Mouse (Mus musculus) ovary, postnatal 10 days (tissue): ENCODE data around the gene Umad1.
"Not testable (repeated sequence)": the region's sequence is repeated elsewhere in the genome, so short reads cannot be mapped to it uniquely, and the experiment has no call there.

Experiments used
- DNase-seq: peaks from one replicate; pipeline ENCODE4 v3.0.0; 2022; ENCODE audit warnings: low spot score

The Umad1 gene

GRCm38 (mm10) chr6:8316201-8316600 lies 57.1 kb downstream of the Umad1 start:
- DNase-seq = no peak

- DNase-seq = no peak
Measured at GRCm38 (mm10) chr6:8319591-8319990, 60.5 kb downstream of the Umad1 start.

DNA sequence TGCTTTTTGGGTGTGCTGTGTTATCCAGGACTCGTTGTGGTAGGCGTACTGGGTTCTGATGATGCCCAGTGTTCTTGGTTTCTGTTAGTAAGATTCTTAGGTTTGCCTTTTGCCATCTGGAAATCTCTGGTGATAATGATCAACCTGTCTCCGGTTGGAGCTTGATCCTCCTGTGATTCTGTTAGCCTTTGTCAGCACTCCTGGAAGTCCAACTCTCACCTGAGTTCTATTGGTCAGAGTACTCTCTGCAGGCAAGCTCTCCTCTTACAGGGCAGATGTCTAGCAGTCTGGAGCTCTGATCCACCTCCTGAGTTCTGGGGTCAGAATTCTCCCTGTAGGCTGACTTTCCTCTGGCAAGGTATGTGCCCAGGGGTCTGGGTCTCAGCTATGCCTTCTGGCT lies 72.4 kb downstream of the Umad1 start:
- not testable (repeated sequence) for DNase-seq

DNA sequence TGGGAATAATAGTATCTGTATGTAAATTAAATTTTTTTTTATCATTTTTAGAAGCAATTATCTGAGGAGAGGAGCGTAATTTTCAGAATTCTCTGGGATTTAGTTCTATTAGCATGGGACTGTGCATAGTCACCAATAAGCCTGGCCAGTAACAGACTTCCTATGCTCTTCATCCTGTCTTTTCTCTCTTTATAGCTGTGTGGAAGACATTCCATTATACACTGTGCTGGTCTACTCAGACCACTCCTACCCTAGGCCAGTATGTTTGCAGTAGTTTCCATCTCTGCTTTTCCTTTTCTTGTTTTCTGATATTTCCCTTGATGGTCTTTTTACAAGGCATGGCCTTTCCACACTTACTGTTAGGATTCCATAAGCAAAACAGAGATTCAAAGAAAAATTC lies 74.3 kb downstream of the Umad1 start:
- DNase-seq = no peak

GRCm38 (mm10) chr6:8336487-8337390 lies 77.7 kb downstream of the Umad1 start:
- DNase-seq = no peak

GRCm38 (mm10) chr6:8339453-8339852 lies 80.4 kb downstream of the Umad1 start:
- DNase-seq = no peak

- no peak for DNase-seq
Measured at GRCm38 (mm10) chr6:8343271-8343670, 84.2 kb downstream of the Umad1 start.

DNA sequence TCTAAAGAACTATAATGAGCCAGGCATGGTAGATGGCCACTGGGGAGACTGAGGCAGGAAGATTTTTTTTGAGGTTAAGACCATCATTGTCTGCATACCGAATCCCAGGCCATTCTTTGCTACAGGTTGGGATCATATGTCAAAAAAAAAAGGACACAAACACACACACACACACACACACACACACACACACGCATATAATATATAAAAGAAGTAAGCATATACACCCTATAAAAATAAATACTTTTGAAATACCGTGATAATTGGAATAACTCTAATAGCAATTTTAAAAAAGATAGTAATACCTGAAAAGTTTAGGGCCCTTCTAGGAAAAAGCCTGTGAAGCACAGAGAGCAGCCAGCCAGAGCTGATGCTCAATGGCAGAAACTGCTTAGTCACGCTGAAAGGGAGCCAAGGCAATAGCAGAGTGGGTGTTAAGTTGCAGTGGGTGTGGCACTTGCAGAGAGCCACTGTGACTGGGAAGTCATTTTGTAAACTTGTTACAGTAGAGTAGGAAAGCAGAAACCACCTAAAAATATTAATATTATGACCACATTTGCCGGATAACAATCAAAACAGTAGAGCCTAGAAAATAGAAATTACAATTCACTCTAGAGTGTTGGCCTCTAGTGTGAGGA lies 86.2 kb downstream of the Umad1 start:
- DNase-seq = no peak

- DNase-seq = no peak
Measured at GRCm38 (mm10) chr6:8347154-8347553, 88.1 kb downstream of the Umad1 start.

DNA sequence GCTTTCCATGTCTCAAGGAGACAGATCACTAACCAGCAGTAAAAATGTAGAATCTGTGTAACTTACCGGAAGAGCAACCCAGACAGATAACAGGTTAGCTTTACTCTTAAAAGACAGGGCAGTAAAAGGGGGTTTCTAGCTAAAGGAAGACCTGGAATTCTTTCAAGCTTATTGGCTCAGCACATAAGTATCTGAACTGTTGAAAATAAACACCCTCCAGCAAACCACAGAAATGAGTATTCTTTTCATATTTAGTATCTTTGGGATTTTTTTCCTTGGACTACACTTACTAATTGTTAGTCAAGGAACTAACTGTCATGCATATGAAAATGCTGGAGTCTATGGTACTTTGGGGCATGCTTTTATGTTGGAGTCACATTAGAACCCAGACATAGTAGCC lies 89.3 kb downstream of the Umad1 start:
- no peak for DNase-seq

DNA sequence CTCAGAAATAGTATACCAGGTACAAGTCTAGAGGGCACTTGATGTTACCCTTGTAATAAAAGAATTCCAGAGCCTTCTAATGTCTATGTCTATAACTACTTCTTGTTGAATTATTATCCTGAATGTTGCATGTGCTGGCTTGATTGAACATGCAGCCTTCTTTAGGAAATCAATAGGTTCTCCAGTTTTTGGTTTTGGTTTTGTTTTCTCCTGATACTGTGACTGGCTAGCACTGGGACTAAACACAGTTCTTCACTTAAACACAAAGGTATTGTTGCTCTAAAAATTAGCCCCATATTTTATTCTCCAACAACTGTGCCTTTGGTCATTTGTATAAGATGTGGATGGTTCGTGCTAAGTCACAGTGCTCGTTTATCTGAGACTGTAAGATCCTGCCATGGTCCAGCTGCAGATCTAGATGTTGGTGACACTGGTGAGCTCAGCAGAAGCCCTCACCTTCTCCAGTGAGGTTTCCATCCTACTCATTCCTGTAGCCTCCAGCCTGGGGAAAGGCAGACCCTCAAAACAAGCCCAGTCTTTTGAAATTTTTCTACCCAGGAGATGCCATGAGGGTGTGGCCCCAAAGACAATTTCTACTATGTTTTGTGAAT lies 90.1 kb downstream of the Umad1 start:
- DNase-seq = no peak

- DNase-seq = no peak
Measured at GRCm38 (mm10) chr6:8351507-8351906, 92.4 kb downstream of the Umad1 start.

DNA sequence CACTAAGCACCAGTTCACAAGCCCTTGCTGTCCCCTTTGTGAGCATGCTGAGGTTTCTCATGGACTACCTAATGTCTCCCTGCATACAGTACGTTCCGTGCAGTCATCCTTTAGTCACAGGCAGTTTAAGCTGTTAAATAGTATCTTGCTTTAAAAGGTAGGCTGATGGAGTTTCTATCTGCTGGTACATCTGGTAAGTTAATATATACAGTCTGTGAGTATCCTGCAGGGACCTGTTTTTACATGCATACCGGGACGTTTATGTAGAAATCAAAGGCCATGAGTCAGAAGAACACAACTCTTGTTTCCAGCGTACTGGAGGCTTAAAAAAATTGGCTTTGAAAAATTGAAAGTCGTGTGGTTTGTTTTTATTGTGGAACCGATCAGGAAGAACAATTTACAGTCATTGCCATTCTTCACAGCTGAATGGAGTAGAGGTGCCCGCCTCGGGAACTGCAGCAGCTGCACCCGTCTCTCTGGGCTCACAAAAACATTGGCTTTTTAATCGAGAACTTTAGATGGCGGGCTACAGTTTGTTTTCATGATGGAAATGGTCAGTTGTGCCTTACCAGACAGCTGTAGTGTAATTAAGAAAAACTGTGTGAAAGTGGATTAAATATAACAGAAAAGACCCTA lies 93.6 kb downstream of the Umad1 start:
- no peak for DNase-seq

DNA sequence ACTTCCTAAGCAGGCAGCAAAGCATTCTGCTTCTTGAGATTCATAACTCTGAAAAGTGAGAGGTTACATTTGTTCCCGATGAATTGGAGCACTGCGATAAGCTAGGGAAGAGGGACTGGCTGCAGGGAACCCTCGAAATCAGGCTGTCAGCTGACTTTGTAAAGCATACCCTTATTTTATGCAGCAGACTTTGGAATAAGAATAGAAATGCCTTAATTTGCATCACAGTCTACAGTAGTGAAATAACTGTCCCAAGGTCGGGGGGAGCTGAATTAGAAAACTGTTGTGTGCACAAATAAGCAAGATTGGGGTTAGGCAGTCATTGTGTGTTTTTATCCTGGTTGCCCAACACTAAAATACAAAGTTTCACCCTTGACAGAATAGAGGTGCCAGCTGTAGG lies 94.4 kb downstream of the Umad1 start:
- no peak for DNase-seq

- DNase-seq = no peak
Measured at GRCm38 (mm10) chr6:8354846-8355245, 95.8 kb downstream of the Umad1 start.

GRCm38 (mm10) chr6:8358232-8358631 lies 99.1 kb downstream of the Umad1 start:
- DNase-seq = no peak

GRCm38 (mm10) chr6:8358782-8359181 lies 99.7 kb downstream of the Umad1 start:
- no peak for DNase-seq

DNA sequence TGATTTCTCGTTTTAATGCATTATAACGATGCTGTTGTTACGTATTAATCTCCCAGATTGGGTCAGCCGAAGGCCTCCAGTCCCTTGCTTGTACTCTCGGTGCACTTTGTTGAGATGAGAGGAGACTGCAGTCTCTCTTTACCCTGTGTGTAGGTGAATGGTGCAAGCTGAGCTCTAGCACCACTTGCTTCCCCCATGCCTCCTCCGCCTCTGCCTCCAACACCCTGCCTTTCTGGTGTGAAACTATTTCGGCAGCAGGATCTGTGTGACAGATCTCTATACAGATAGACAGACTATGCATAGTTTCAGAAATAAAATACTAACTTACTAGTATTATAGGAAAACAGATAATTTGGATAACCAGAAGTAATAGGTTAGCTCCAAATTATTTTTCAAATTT lies 101.7 kb downstream of the Umad1 start:
- no peak for DNase-seq

- DNase-seq = no peak
Measured at GRCm38 (mm10) chr6:8364033-8364756, 105.1 kb downstream of the Umad1 start.

DNA sequence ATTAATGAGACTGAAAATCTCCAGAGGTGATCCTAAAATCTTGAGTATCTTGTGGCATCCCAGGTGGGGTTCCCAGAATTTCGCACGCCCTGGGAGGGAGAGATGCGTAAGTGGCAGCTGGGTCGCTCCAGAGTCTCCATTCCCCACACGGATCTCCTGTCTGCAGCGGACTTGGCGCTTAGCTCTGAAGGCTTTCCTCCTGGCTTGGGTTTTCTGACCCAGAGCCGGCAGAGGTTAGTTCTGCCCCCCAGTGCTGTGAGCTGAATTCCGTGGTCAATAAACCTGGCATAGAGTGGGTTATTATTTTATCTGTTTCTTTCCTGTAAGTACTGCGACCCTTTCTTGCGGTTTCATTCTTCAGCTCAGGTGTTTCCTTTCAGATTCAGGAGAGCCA lies 105.7 kb downstream of the Umad1 start:
- no peak for DNase-seq

DNA sequence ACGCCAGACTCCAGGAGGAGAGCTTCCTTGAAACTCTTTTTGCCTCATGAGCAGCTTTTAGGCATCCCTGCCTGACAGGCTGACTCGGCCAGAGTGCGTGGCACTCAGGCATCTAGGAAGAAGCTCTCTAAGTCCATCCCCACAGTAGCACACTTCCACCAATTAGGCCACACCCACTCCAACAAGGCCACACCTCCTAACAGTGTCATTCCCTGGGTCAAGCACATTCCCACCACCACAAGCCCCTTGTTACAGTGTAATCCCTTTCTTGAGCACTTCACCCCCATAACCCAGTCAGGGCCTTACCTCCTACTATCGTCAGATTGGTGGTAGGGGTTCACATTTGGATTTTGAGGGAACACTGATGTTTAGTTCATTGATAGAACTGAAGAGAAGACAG lies 108.6 kb downstream of the Umad1 start:
- no peak for DNase-seq
